Mouse (Mus musculus): ENCODE results near the gene Sde2. TPM values are rescaled to one million over a fixed set of nuclear protein-coding genes. Genes with fewer than 3 reads are reported as not detected.
"Not testable (repeated sequence)": the region's sequence is repeated elsewhere in the genome, so short reads cannot be mapped to it uniquely, and the experiment has no call there.

The Sde2 gene
- polyA plus RNA-seq, 1 experiment, result 19.6 TPM

DNA sequence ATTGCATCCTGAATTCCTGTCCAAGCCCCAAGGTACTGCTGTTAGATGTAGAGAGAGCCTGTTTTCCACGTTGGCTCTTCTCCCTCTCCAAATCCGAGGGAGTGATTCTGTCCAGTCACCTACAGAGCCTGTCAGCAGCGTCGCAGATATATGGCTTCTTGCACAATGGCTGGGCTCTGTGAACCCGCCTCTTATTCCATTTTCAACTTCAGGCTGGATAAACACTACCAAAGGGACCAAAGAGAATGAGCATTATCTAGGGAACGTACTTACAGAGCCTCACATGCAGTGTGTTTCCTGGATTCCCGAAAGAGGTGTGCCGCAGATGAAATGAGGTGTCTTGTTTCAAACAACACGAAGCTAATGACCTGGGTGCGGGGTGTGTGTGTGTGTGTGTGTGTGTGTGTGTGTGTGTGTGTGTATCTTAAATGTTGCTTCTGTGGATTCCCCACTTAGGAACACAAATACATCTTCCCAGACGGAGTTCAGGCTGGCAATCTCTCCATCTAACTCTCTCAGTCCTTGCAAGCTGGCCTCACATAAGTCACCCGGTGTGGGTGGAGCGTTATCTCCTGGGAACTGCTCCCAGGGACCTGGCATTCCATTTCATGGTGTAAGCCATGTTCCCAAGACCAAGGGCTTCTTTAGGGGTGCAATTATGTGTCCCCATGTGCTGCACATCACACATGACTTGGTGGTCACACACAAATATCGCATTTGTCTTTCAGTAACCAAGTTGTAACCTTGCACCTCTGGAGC, 20.2 kb upstream of the Sde2 start:
- no peak for DNase-seq (ENCODE audit: extremely low spot score in 1 of 2, low spot score in 1 of 2)

DNA sequence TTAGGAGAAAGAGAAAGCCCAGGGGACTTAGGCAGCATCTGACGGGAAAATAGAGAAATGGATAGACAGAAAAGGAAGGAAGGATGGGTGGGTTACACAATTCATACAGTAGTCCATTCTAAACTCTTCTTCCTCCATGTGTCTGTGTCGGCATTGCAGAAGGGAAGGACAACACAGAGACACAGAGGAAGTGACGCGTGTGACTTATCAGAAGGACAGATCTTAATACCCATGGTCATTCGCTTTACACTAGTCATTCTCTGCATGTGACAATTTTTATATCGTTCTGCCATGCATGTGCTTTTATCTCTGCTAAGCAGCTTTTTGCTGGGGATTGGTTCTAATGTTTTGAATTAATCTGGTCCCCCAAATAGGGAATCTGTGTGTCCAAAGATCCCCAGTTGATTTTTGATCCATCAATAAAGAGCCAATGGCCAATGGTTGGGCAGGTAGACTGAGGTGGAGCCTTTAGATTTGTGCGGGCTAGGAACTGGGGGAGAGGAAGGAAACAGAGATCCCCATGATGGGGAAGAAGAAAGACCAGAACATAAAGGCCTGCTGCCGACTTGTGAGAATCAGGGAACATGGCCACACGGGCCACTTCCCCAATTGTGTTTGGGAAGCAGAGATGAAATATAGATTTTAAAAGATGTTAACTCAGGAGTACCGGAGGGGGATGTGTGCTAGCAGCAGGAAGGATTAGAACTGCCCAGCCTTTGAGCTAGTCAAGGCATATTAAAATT, 15.5 kb upstream of the Sde2 start:
- DNase-seq (ENCODE audit: extremely low spot score in 1 of 2, low spot score in 1 of 2), result no peak

DNA sequence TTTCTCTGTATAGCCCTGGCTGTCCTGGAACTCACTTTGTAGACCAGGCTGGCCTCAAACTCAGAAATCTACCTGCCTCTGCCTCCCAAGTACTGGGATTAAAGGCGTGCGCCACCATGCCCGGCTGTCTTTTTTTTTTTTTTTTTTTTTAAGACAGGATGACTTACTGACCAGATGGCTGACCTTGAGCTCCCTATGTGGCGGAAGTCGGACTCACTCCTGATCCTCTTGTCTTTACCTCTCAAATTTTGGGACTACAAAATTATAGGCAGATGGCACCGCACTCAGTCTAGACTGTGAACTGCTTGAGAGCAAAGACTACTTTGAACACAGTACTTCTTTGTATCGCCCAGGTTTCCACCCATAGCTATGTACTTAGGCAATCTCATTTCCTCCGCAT, 14.5 kb upstream of the Sde2 start:
- not testable (repeated sequence) for DNase-seq (ENCODE audit: extremely low spot score in 1 of 2, low spot score in 1 of 2)

DNA sequence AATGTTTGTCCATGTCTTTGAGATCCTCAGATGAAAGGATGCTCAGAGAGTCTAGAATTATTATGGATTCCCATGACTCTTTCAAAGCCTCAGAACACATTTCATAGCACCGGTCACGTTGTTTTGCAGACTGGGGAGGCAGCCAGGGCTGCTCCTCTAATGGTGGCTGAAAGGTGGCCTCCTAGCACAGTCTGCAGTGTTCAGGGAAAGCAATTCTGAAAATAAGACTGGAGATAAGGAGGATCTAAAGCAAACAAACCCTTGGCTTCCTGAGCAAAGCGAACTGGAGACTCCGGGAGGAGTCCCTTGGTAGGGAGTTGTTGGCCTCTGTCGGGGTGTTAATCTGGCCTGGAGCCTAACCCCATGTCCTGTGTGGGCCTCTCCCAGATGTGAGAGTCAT, 13.7 kb upstream of the Sde2 start:
- DNase-seq (ENCODE audit: extremely low spot score in 1 of 2, low spot score in 1 of 2), result no peak

DNA sequence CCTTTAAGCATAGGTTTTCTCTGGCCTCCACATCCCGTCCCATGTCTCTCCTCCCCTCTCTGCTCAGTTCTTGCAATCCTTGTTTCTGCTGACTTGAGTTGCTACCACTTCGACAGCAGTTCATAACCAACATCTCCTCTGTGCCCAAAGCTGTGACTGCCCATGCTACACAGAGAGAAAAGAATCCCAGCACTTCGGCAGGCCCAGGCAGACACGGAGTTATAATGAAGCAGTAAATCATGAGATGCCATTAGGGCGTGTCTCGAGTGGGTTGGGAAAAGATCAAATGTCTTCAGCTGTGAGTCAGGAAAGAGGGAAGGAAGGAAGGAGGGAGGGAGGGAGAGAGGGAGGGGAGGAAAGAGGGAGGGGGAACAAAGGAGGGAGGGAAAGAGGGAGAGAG, 12.9 kb upstream of the Sde2 start:
- no peak for DNase-seq (ENCODE audit: extremely low spot score in 1 of 2, low spot score in 1 of 2)

DNA sequence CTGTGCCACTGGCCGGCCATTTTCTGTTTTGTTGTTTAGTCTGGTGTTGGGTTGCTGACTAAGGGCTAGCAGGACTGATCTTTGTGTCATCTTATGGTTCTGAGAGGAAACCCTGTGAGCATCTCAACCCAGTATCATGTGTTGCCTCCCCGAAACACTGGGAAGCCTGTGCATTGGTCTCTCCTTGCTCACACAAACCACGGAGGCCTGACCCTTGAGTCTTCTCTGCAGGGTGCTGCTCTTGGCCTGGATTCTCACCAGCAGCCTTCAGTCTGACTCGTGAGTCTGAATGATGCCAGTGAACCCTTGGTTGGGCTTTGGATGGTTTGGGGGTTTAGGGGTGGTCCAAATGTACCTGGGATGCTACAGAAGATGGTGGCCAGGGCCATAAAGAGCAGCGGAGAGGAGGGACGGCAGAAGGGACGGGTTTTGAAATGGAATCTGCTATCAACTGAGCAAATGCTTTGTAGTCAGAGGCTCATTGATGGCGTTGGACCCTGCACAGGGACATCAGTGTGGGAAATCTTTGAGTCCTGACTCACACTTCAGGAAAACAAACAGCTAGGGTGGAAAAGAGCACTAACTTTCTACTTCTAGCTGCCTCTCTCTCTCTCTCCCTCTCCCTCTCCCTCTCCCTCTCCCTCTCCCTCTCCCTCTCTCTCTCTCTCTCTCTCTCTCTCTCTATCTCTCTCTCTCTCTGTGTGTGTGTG, 11.6 kb upstream of the Sde2 start:
- no peak for DNase-seq (ENCODE audit: extremely low spot score in 1 of 2, low spot score in 1 of 2)

DNA sequence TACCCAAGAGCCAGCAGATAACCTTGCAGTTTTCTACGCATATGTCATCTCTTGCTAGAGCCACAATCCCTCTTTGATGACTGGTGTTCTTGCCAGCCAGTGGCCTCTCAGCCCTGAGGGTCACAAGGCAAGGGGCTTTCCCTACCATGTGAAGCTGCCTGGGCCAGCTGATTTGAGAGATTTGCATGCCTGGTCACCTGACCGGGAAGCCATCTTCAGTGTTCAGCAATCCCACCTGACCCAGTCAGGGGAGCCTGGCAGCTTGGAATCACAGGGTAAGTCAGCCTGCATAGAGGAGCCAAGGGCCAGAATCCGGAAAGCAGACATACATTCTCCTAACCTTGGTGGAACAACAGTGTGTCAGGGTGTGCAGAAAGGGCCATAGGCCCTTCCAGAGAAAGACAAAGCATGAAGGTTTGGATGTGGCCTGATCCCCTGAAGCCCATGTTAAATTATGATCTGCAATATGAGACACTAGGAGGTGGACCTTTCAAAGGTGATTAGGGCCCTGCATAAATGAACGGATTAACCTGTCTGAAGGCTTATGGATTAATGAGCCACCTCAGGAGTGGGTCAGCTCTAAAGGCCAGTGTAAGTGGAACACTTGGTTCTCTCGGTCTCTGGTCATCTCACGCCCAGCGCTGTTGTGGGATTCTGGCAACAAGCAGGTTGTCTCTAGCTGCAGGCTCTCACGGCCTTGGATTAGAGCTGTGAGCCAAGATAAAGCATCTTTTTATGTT, 9.2 kb upstream of the Sde2 start:
- no peak for DNase-seq (ENCODE audit: extremely low spot score in 1 of 2, low spot score in 1 of 2)

DNA sequence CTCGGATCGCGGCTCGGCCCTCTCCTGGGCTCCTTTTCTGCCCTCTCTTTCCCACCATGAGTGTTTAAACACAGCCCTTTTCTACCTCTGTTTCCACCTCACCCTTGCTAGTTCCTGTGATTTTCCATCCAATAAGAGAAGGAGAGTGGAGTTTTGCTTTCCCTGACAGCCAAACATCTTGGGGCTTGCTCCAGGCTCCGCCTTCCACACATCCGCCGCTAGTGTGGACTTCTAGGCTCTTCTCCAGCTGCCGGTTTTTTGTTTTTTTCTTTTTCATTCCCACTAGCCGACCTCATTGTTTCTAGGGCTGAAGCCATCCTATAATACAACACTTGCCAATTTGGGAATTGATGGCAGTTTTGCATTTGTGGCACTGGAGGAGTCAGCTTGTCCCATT, 2.8 kb upstream of the Sde2 start:
- peak; percentile 57 to 81 for DNase-seq (ENCODE audit: extremely low spot score in 1 of 2, low spot score in 1 of 2)

DNA sequence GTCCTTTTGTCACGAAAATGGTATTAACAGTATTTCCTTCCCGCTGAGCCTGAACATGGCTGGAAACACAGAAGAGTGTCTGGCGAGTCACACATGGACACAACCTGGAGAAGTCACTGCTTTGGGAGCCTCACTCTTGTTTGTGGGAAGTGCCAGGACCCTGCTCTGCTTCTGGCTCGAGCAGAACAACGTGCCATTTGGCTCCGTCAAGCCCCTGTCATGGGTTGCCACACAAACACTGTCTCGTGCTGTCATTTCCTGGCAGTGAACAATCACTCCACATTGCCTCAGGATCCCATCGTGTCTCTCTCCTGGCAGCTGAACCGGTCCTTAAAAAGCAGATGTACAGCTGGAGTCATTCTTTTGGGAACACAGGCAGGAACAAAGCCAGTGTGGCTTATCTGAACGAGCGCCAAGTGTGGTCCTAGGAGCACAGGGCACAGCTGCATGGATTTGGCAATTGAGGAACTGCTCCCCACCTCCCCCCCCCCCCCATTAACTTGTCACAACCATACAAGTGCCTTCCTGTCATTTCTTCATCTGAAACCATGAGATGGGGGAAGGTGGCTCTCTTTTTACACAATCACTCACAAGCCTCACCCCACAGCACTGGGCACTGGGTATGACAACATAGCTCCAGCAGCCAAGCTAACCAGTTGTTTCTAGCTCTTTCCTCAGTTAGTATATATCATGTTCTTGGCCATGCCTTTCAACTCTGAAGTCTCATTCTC, 2.3 kb upstream of the Sde2 start:
- DNase-seq (ENCODE audit: extremely low spot score in 1 of 2, low spot score in 1 of 2), result peak; percentile 19 to 39

- DNase-seq (ENCODE audit: extremely low spot score in 1 of 2, low spot score in 1 of 2), result no peak
Measured at GRCm38 (mm10) chr1:180849701-180850301, 1.1 kb upstream of the Sde2 start.

DNA sequence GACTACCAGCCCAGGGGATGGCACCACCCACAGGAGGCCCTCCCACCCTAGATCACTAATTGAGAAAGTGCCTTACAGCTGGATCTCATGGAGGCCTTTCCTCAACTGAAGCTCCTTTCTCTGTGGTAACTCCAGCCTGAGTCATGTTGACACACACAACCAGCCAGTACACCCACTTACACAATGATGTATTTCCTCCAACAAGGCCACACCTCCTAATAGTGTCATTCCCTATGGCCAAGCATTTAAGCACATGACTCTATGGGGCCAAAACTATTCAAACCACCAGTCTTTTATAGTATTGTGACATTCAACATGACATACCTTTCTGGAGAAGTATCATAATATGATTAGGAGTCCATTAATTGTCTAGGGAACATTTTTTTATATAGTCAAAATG, 7.8 kb downstream of the Sde2 start:
- no peak for DNase-seq (ENCODE audit: extremely low spot score in 1 of 2, low spot score in 1 of 2)

DNA sequence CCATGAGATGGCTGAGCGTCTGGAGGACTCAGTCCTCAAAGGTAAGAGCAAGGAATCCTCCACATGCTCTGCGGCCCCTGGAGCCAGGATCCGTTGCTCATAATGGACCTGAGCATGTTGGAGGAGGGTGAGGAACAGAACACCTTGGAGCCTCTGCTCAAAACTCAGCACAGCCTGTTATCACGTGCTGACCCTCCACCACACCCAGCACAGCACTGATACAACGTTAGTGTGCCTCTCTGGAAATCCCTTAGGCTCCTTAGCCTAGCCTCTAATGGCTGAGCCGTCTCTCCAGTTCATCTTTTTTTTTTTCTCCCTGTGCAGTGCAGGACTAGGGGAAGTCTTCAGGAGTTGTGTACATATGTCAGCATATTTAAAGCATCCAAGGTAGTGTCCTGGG, 9.1 kb downstream of the Sde2 start:
- DNase-seq (ENCODE audit: extremely low spot score in 1 of 2, low spot score in 1 of 2), result no peak

DNA sequence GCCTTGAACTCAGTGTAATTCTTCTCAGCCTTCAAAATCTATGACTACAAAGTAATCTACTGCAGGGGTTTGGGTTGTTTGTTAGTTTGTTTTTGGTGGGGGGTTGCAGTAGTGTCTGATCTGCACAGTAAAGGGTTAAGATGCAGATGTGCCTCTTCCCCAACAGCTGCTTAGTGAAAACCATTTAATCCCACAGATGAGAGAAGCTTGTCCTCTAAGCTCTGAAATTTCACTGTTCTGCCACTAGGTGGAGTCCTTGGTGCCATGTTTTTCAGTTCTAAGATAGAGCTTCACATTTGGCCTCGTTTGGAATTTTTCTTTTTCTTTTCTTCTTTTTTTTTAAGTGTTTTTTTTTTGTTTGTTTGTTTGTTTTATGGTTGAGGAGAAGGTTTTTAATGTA, 12.7 kb downstream of the Sde2 start:
- peak in 1 of 2 experiments; percentile 50 for DNase-seq (ENCODE audit: extremely low spot score in 1 of 2, low spot score in 1 of 2)

- DNase-seq (ENCODE audit: extremely low spot score in 1 of 2, low spot score in 1 of 2), result no peak
Measured at GRCm38 (mm10) chr1:180866001-180866400, 15.1 kb downstream of the Sde2 start.

- DNase-seq (ENCODE audit: extremely low spot score in 1 of 2, low spot score in 1 of 2), result no peak
Measured at GRCm38 (mm10) chr1:180870122-180870650, 19.3 kb downstream of the Sde2 start.

DNA sequence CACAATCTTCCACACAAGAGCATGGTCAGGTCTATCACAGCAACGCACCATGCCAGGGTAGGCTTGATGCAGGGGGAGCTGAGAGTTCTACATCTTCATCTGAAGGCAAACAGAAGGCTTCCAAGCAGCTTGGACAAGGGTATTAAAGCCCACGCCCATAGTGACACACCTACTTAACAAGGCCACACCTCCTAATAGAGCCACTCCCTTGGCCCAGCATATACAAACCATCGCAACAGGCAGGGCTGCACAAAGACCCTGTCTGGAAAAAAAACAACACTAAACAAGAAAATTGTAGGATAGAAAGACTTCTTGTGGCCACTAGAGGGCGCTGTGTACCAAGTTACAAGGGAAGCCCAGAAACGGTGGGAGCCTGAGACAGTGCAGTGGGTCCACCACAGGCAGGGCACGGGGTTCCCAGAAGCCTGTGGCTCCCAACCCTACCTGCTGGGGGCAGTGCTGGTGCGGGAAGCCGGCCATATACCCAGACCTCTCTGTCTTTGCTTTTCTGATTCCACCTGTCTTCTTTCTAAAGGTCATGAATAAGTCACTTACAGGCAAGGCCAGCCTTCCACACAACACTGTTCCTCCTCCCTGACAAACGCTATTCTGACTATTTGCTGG, 23.0 kb downstream of the Sde2 start:
- DNase-seq (ENCODE audit: extremely low spot score in 1 of 2, low spot score in 1 of 2), result peak in 1 of 2 experiments; percentile 44

- DNase-seq (ENCODE audit: extremely low spot score in 1 of 2, low spot score in 1 of 2), result no peak
Measured at GRCm38 (mm10) chr1:180874615-180875014, 23.7 kb downstream of the Sde2 start.

DNA sequence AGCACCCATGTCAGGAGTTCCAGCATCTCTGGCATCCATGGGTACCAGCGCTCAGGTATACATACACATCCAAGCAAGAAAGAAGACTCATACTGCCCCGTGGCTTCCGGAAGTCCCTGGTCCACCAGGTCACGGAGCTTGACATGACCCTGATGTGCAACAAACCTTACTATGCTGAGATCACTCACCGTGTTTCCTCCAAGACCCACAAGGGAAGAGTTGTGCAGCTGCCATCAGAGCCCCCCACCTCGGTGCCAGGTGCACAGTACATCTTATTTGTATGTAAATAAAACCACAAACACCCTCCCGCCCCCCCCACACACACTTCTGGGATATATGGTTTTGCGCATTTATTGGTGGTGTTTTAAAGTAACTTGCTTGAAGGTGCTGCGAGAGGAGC, 24.2 kb downstream of the Sde2 start:
- no peak for DNase-seq (ENCODE audit: extremely low spot score in 1 of 2, low spot score in 1 of 2)

DNA sequence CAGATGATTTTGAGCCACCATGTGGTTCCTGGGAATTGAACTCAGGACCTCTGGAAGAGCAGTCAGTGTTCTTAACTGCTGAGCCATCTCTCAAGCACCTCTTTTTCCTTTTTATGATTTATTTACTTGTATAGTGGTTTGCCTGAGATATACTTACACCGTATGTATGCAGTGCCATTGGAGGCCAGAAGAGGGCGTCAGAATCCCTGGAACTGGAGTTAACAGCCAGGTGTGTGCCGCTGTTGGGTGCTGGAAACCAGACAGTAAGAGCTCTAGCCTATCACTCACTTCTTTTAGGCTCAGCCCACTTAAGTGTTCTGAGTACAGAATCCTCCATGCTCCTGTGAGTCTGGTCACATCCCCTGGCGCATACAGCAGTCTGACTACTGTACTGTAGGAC, 26.5 kb downstream of the Sde2 start:
- no peak for DNase-seq (ENCODE audit: extremely low spot score in 1 of 2, low spot score in 1 of 2)

Data from frontal cortex, adult 2 months (tissue).